Mouse (Mus musculus) embryonic facial prominence, embryonic 14.5 days (tissue): ENCODE results near the gene Katnb1. TPM values are rescaled to one million over a fixed set of nuclear protein-coding genes. Genes with fewer than 3 reads are reported as not detected.

Experiments
- ATAC-seq: fragments of 200-750 bp; cut with Nextera tagmentation; 2 replicates; pipeline ENCODE4 v1.8.0; 2017; ENCODE audit warnings: low read depth, moderate number of reproducible peaks, moderate TSS enrichment
- DNase-seq: peaks from one replicate; pipeline ENCODE4 v3.0.0-alpha.2; 2015; ENCODE audit warnings: low spot score
- H3K27ac ChIP-seq: fragments of 300-500 bp; sonication (generic); replicated peaks from 2 replicates; pipeline ENCODE4 v1.5.1; 2014; ENCODE audit warnings: low read depth, mild to moderate bottlenecking, low read length, moderate library complexity
- H3K27me3 ChIP-seq: fragments of 300-500 bp; sonication (generic); replicated peaks from 2 replicates; pipeline ENCODE4 v1.6.1; 2014; ENCODE audit warnings: low read length; ENCODE audit not compliant: control insufficient read depth, insufficient read depth
- H3K36me3 ChIP-seq: fragments of 300-500 bp; sonication (generic); 2 replicates; pipeline ENCODE4 v1.6.1; 2014; ENCODE audit warnings: low read length, mixed read lengths; ENCODE audit not compliant: control insufficient read depth, insufficient read depth
- H3K4me1 ChIP-seq: fragments of 300-500 bp; sonication (generic); 2 replicates; pipeline ENCODE4 v1.6.1; 2014; ENCODE audit warnings: antibody characterized with exemption, low read length; ENCODE audit not compliant: control insufficient read depth, insufficient read depth
- H3K4me2 ChIP-seq: fragments of 300-500 bp; sonication (generic); 2 replicates; pipeline ENCODE4 v1.6.1; 2014; ENCODE audit warnings: low read depth, mild to moderate bottlenecking, low read length, moderate library complexity, mixed read lengths
- H3K4me3 ChIP-seq: fragments of 300-500 bp; sonication (generic); 2 replicates; pipeline ENCODE4 v1.5.1; 2014; ENCODE audit warnings: low read depth, mild to moderate bottlenecking, low read length
- H3K9ac ChIP-seq: fragments of 300-500 bp; sonication (generic); 2 replicates; pipeline ENCODE4 v1.6.1; 2014; ENCODE audit warnings: low read depth, mild to moderate bottlenecking, low read length, moderate library complexity, mixed read lengths
- H3K9me3 ChIP-seq: fragments of 300-500 bp; sonication (generic); 2 replicates; pipeline ENCODE4 v1.6.1; 2016; ENCODE audit warnings: low read length; ENCODE audit not compliant: control insufficient read depth
- WGBS: fragments of 180-500 bp; shearing (Covaris S2); extraction: QIAGEN DNeasy Blood & Tissue Kit; methylation state at CpG from one replicate; pipeline ENCODE4 v1.1.7; 2014; 5-methylcytosine and 5-hydroxymethylcytosine counted together
- polyA plus RNA-seq: library from polyadenylated mRNA; unstranded; fragments of >200 nt; fragmentation: Nextera tagmentation; extraction: Ambion mirVana; gene quantifications from 2 replicates; pipeline ENCODE4 v1.2.1, GENCODE M21; 2014

Gene Katnb1
- polyA plus RNA-seq, 1 experiment from 2014 or later, result 18.6 TPM

GRCm38 (mm10) chr8:95130966-95131537 is 50.1 kb downstream of the Katnb1 start:
- peak; percentile 18 for DNase-seq
- H3K4me3 ChIP-seq, result no peak overlapping the region
- no peak overlapping the region for H3K9ac ChIP-seq
- no peaks in the 10 kb centered on the region for H3K4me1 ChIP-seq
- ATAC-seq, result peak; percentile 24
- no peak overlapping the region for H3K4me2 ChIP-seq
- H3K27ac ChIP-seq, result no peak overlapping the region
- H3K9me3 ChIP-seq, result no peaks in the 10 kb centered on the region
- no peaks in the 10 kb centered on the region for H3K27me3 ChIP-seq
- H3K36me3 ChIP-seq, result peaks cover 24% of the 10 kb centered on the region
- 45% methylated on average over 15 of the region's 15 CpGs for WGBS

GRCm38 (mm10) chr8:95131983-95132382 is 51.0 kb downstream of the Katnb1 start:
- H3K36me3 ChIP-seq, result peaks cover 24% of the 10 kb centered on the region
- H3K27ac ChIP-seq, result no peak overlapping the region
- no peak overlapping the region for H3K9ac ChIP-seq
- H3K9me3 ChIP-seq, result no peaks in the 10 kb centered on the region
- no peaks in the 10 kb centered on the region for H3K4me1 ChIP-seq
- H3K4me2 ChIP-seq, result no peak overlapping the region
- 0 out of 2 replicates have a peak, but pooled peaks cover 3% of the 10 kb centered on the region for H3K27me3 ChIP-seq
- WGBS, result 73% methylated on average over 5 of the region's 5 CpGs
- ATAC-seq (no peak), DNase-seq (no peak)
- no peak overlapping the region for H3K4me3 ChIP-seq

GRCm38 (mm10) chr8:95134186-95134585 is 53.2 kb downstream of the Katnb1 start:
- H3K9ac ChIP-seq, result no peak overlapping the region
- H3K4me1 ChIP-seq, result peaks cover 9% of the 10 kb centered on the region; the same call in 1 of the 2 replicates
- DNase-seq (no peak), ATAC-seq (no peak)
- H3K4me2 ChIP-seq, result no peak overlapping the region
- no peaks in the 10 kb centered on the region for H3K9me3 ChIP-seq
- H3K4me3 ChIP-seq, result no peak overlapping the region
- 91% methylated on average over 2 of the region's 2 CpGs for WGBS
- peaks cover 18% of the 10 kb centered on the region for H3K36me3 ChIP-seq
- H3K27ac ChIP-seq, result no peak overlapping the region
- peaks cover 7% of the 10 kb centered on the region; the same call in 1 of the 2 replicates for H3K27me3 ChIP-seq

- WGBS, result 51% methylated on average over 3 of the region's 3 CpGs
Measured at GRCm38 (mm10) chr8:95135242-95135641, 54.3 kb downstream of the Katnb1 start.

GRCm38 (mm10) chr8:95136218-95136617 is 55.2 kb downstream of the Katnb1 start:
- Histone ChIP-seq H3K27me3 (peaks cover 7% of the 10 kb centered on the region; the same call in 1 of the 2 replicates), H3K36me3 (peaks cover 18% of the 10 kb centered on the region), H3K4me1 (peaks cover 11% of the 10 kb centered on the region), H3K4me2 (no peak overlapping the region), H3K9ac (no peak overlapping the region), H3K4me3 (no peak overlapping the region), H3K9me3 (no peaks in the 10 kb centered on the region), H3K27ac (no peak overlapping the region)
- WGBS, result 75% methylated on average over 3 of the region's 3 CpGs
- DNase-seq (no peak), ATAC-seq (no peak)

More at GRCm38 (mm10) chr8:95135242-95135641, 54.3 kb downstream of the Katnb1 start:
- peak; percentile 38 for DNase-seq
- Histone ChIP-seq H3K4me2 (no peak overlapping the region), H3K9ac (no peak overlapping the region), H3K4me1 (peaks cover 9% of the 10 kb centered on the region; the same call in 1 of the 2 replicates), H3K9me3 (no peaks in the 10 kb centered on the region), H3K27ac (no peak overlapping the region), H3K27me3 (peaks cover 7% of the 10 kb centered on the region; the same call in 1 of the 2 replicates), H3K36me3 (peaks cover 18% of the 10 kb centered on the region), H3K4me3 (no peak overlapping the region)
- no peak for ATAC-seq

GRCm38 (mm10) chr8:95137201-95137600 is 56.2 kb downstream of the Katnb1 start:
- 30% methylated on average over 12 of the region's 12 CpGs for WGBS
- peaks cover 17% of the 10 kb centered on the region for H3K4me1 ChIP-seq
- H3K9me3 ChIP-seq, result no peaks in the 10 kb centered on the region
- ATAC-seq, result no peak
- peaks cover 14% of the 10 kb centered on the region for H3K36me3 ChIP-seq
- peak overlapping the region; percentile 39; the same call in 1 of the 2 replicates for H3K9ac ChIP-seq
- peak overlapping the region; percentile 27 for H3K4me3 ChIP-seq
- peaks cover 7% of the 10 kb centered on the region; the same call in 1 of the 2 replicates for H3K27me3 ChIP-seq
- peak overlapping the region; percentile 53 for H3K4me2 ChIP-seq
- DNase-seq, result no peak
- H3K27ac ChIP-seq, result 0 out of 2 replicates have a peak overlapping the region, but pooled peaks have one; percentile 17

- Histone ChIP-seq H3K9ac (peak overlapping the region; percentile 39; the same call in 1 of the 2 replicates), H3K4me3 (peak overlapping the region; percentile 27), H3K4me2 (peak overlapping the region; percentile 53), H3K4me1 (peaks cover 19% of the 10 kb centered on the region), H3K27ac (0 out of 2 replicates have a peak overlapping the region, but pooled peaks have one; percentile 35), H3K36me3 (peaks cover 10% of the 10 kb centered on the region), H3K27me3 (peaks cover 7% of the 10 kb centered on the region; the same call in 1 of the 2 replicates), H3K9me3 (no peaks in the 10 kb centered on the region)
- DNase-seq (peak; percentile 87), ATAC-seq (peak; percentile 79)
- WGBS, result under 1% methylated on average over 28 of the region's 28 CpGs
Measured at GRCm38 (mm10) chr8:95137641-95138098, 56.7 kb downstream of the Katnb1 start.

GRCm38 (mm10) chr8:95138341-95139050 is 57.5 kb downstream of the Katnb1 start:
- Histone ChIP-seq H3K4me1 (peaks cover 27% of the 10 kb centered on the region), H3K27me3 (peaks cover 7% of the 10 kb centered on the region; the same call in 1 of the 2 replicates), H3K9ac (no peak overlapping the region), H3K4me2 (peak overlapping the region; percentile 53), H3K36me3 (peaks cover 6% of the 10 kb centered on the region), H3K27ac (no peak overlapping the region), H3K9me3 (no peaks in the 10 kb centered on the region), H3K4me3 (peak overlapping the region; percentile 27)
- ATAC-seq (peak; percentile 30), DNase-seq (peak; percentile 89)
- 18% methylated on average over 6 of the region's 6 CpGs for WGBS
